Mouse (Mus musculus) liver, embryonic 14.5 days (tissue): ENCODE measurements at regions not wholly inside any gene's neighbourhood (a gene's known extent, or its start where the extent isn't known, plus 50 kb on each side); places are given as distances from the start of the nearest gene placed in this dataset.

ENCODE experiments used
- ATAC-seq: fragments of 200-750 bp; cut with Nextera tagmentation; 2 replicates; pipeline ENCODE4 v1.8.0; 2017; ENCODE audit warnings: moderate number of reproducible peaks, mild to moderate bottlenecking, moderate library complexity; ENCODE audit not compliant: insufficient read depth
- DNase-seq, 3 experiments: peaks; one replicate each; pipeline ENCODE4 v3.0.0-alpha.2; 2012 to 2013; ENCODE audit warnings: low read depth in 3 of 3, low spot score in 3 of 3
- H3K27ac ChIP-seq: fragments of 300-500 bp; sonication (generic); 2 replicates; pipeline ENCODE4 v1.5.1; 2014; ENCODE audit warnings: moderate library complexity, mild to moderate bottlenecking, control low read depth, inconsistent platforms
- H3K27me3 ChIP-seq: fragments of 300-500 bp; sonication (generic); 2 replicates; pipeline ENCODE4 v1.6.1; 2014; ENCODE audit warnings: mild to moderate bottlenecking, low read length, moderate library complexity; ENCODE audit not compliant: control insufficient read depth, insufficient read depth
- H3K36me3 ChIP-seq: fragments of 300-500 bp; sonication (generic); replicated peaks from 2 replicates; pipeline ENCODE4 v1.6.1; 2014; ENCODE audit warnings: low read depth; ENCODE audit not compliant: control insufficient read depth, insufficient read depth
- H3K4me1 ChIP-seq, 2 experiments: fragments of 200-500 bp in 1 of 2; fragments of 300-500 bp in 1 of 2; sonication (generic) in 1 of 2; replicated peaks; 2 replicates each; pipeline ENCODE4 v1.6.1; 2012 to 2014; ENCODE audit warnings: antibody characterized with exemption in 1 of 2, inconsistent platforms in 1 of 2, low read length in 1 of 2; ENCODE audit not compliant: control insufficient read depth in 2 of 2, insufficient read depth in 2 of 2
- H3K4me2 ChIP-seq: fragments of 300-500 bp; sonication (generic); 2 replicates; pipeline ENCODE4 v1.6.1; 2014; ENCODE audit warnings: low read depth, mild to moderate bottlenecking, control low read depth, moderate library complexity
- H3K4me3 ChIP-seq, 2 experiments: fragments of 200-500 bp in 1 of 2; fragments of 300-500 bp in 1 of 2; sonication (generic) in 1 of 2; 2 replicates each; pipeline ENCODE4 v1.5.1; 2012 to 2014; ENCODE audit warnings: low read depth in 2 of 2, low read length in 2 of 2, mild to moderate bottlenecking in 2 of 2, control low read depth in 1 of 2, inconsistent platforms in 1 of 2, moderate library complexity in 1 of 2; ENCODE audit not compliant: insufficient read depth in 1 of 2
- H3K9ac ChIP-seq: fragments of 300-500 bp; sonication (generic); replicated peaks from 2 replicates; pipeline ENCODE4 v1.6.1; 2014; ENCODE audit warnings: mild to moderate bottlenecking, control low read depth, moderate library complexity
- H3K9me3 ChIP-seq: fragments of 300-500 bp; sonication (generic); 2 replicates; pipeline ENCODE4 v1.6.1; 2016; ENCODE audit warnings: low read length, mixed read lengths; ENCODE audit not compliant: control insufficient read depth
- CTCF ChIP-seq: IDR thresholded peaks from 2 replicates; pipeline ENCODE4 v1.5.1; 2016; ENCODE audit warnings: antibody characterized with exemption, low read depth, control low read depth
- EP300 ChIP-seq: IDR thresholded peaks from 2 replicates; pipeline ENCODE4 v1.6.1; 2016; ENCODE audit warnings: antibody characterized with exemption, low read depth
- WGBS: fragments of 180-500 bp; shearing (Covaris S2); extraction: QIAGEN DNeasy Blood & Tissue Kit; methylation state at CpG from one replicate; pipeline ENCODE4 v1.1.7; 2014; ENCODE audit not compliant: insufficient replicate concordance; 5-methylcytosine and 5-hydroxymethylcytosine counted together

DNA sequence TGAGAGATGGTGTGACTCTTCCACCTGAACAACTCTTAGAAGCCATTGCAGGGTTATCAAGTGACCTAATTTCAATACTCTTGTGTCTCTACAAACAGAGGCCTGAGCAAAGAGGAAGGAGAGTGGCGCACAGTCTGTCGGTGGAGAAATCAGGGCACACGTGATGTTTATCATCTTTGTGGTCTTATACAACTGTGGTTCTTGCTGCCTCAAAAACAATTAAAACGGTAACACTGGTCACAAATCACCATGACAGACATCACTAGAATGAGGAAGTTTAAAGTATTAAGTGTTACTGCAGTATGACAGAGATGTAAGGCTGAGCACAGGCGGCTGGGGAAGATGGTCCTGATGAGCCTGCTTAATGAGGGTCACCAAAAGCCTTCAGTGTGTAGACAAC, 73.6 kb downstream of the Sdc1 start:
- no peak for DNase-seq
- TF ChIP-seq EP300 (no peak), CTCF (no peak)
- ATAC-seq = no peak

DNA sequence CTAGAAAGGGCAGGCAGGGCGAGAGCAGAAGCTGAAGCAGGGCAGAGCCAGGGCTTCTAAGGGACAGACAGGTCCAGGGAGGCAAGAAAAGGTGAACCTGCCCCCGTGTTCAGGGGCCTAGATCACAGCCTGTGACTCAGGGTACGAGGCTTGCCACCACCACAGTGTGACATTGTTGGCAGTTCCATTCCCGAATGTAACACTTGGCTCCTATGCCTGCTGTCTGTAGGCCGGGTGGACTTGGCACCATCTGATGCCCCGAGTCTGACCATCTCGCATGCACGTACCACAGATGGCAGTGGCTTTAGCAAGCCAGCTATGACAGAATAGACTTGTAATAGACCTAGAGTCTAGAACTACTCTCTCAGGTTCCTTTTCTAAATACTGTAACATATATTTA, 74.3 kb downstream of the Sdc1 start:
- Histone ChIP-seq H3K4me3 (no peak overlapping the region), H3K9me3 (no peaks in the 10 kb centered on the region), H3K4me2 (no peak overlapping the region), H3K9ac (no peak overlapping the region), H3K27ac (no peak overlapping the region), H3K27me3 (no peaks in the 10 kb centered on the region), H3K36me3 (no peaks in the 10 kb centered on the region), H3K4me1 (peaks cover 14 to 19% of the 10 kb centered on the region in 2 experiments)
- TF ChIP-seq CTCF (no peak), EP300 (no peak)
- ATAC-seq (no peak), DNase-seq (no peak)
- 64% methylated on average over 8 of the region's 8 CpGs for WGBS

More for the DNA sequence above, 73.6 kb downstream of the Sdc1 start:
- Histone ChIP-seq H3K36me3 (no peaks in the 10 kb centered on the region), H3K27me3 (no peaks in the 10 kb centered on the region), H3K9ac (no peak overlapping the region), H3K4me3 (no peak overlapping the region), H3K27ac (no peak overlapping the region), H3K9me3 (no peaks in the 10 kb centered on the region), H3K4me2 (no peak overlapping the region), H3K4me1 (peaks cover 20 to 25% of the 10 kb centered on the region in 2 experiments)
- 16% methylated on average over 5 of the region's 5 CpGs for WGBS

DNA sequence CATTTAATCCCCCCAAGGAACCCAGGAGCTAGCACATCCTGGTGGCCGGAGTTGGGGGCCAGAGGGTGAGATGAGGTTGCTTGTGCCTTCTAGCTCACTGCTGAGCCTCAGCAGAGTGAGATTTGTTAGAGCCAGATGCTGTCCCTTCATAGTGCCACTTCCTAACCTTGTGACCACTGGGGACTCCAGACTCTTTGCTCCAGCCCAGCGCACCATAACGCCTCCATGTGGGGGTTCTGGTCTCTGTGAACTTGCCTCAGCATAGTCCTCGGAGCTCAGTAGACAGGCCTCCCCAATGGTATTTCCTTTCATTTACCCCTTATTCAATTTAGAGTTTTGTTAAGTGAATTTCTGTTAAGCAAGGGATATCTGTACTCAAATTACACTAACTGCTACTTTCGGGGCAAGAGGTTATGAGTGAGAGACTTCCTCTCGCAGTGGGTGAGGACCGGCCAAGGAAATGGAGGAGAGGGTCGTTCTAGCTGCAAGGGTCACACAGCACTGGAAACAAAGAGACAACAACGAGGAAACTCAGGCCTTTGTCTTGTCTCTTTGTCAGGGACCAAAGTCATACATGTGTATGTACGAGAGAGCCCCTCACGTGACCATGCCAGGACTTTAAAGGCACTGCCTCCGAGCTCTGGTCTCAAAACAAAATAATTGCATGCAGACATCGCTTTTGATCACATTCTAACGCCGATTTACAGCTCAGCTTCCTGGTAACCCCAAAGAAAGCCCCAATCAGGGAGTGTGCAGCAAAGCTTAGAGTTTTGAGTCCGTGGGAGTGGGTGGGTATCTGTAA, 74.8 kb upstream of the Laptm4a start:
- no peaks in the 10 kb centered on the region for H3K36me3 ChIP-seq
- WGBS = 47% methylated on average over 16 of the region's 16 CpGs
- no peaks in the 10 kb centered on the region for H3K27me3 ChIP-seq
- TF ChIP-seq CTCF = no peak
- no peak for TF ChIP-seq EP300
- peaks cover 8 to 12% of the 10 kb centered on the region in 2 experiments for H3K4me1 ChIP-seq
- no peaks in the 10 kb centered on the region for H3K9me3 ChIP-seq
- no peak overlapping the region for H3K4me2 ChIP-seq
- DNase-seq (no peak), ATAC-seq (no peak)
- no peak overlapping the region for H3K27ac ChIP-seq
- no peak overlapping the region for H3K4me3 ChIP-seq
- H3K9ac ChIP-seq = no peak overlapping the region

DNA sequence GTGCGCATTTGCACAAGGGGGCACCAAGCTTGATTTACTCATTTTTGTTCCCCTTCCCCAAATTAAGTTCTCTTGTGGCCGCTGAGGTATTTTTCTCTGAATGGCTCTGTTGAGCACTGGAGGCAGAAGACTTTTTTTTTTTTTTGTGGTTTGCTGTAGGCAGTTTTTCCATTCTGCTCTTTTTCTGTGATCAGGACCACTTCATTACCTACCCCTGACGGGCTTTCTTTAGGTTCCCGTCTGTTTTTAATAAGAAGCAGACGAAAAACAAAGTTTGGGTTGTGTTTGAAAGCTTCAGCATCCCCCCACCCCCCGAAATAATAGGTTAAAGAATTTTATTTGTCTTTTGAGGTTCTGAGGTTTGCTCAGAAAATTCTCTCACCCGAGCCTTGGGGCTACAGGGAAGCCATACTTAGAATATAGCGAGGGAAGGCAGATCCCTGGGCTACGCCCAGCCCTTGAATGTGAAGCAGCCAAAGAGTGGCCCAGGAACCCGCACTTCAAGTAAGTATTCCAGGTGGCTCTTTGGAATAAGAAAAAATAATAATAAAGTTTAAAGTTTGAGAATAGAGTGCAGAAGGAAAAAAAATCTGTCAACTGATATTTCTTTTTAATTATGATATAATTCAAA, 74.1 kb upstream of the Laptm4a start:
- Histone ChIP-seq H3K9me3 (no peaks in the 10 kb centered on the region), H3K4me1 (peaks cover under 1 to 5% of the 10 kb centered on the region in 2 experiments), H3K9ac (no peak overlapping the region), H3K36me3 (no peaks in the 10 kb centered on the region), H3K27ac (no peak overlapping the region), H3K4me3 (no peak overlapping the region), H3K27me3 (no peaks in the 10 kb centered on the region), H3K4me2 (no peak overlapping the region)
- 53% methylated on average over 10 of the region's 10 CpGs for WGBS
- TF ChIP-seq EP300 (no peak), CTCF (no peak)
- DNase-seq (no peak), ATAC-seq (no peak)

DNA sequence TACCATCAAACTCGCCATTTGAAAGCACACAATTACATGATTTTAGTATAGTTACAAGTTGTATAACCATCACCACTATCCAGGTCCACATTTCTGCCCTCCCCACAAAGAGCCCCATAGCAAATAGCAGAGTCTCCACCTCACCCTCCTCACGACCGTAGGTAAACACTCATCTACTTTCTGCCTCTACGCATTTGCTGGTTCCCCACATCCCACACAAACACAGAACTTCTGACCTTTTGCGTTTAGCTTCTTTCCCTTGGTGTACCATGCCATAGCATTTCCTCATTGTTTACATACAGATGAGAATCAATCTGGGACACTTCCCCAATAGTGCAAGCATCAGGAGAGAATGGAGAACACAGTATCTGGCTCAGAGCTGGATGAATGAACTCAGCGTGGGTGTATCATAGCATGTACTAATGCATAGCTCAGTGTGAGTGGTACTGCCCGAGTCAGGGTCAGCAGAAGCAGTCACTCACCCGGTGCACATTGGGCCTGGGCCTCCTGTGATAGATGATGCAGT, 73.5 kb upstream of the Laptm4a start:
- Histone ChIP-seq H3K4me1 (0 out of 4 replicates have a peak, but pooled peaks cover 0 to 2% of the 10 kb centered on the region in 2 experiments), H3K4me2 (no peak overlapping the region), H3K9ac (no peak overlapping the region), H3K9me3 (no peaks in the 10 kb centered on the region), H3K36me3 (no peaks in the 10 kb centered on the region), H3K4me3 (no peak overlapping the region), H3K27me3 (no peaks in the 10 kb centered on the region), H3K27ac (no peak overlapping the region)
- 61% methylated on average over 8 of the region's 8 CpGs for WGBS
- TF ChIP-seq CTCF = no peak
- no peak for TF ChIP-seq EP300
- DNase-seq (no peak), ATAC-seq (peak; percentile 19; the same call in 1 of the 2 replicates)
